Mouse (Mus musculus) spleen, postnatal 14 days (tissue): ENCODE measurements around the gene Hoxa9.

Experiments
- DNase-seq, 2 experiments: peaks; one replicate each; pipeline ENCODE4 v3.0.0; 2021 to 2022; ENCODE audit warnings: low spot score in 2 of 2

The Hoxa9 gene

DNA sequence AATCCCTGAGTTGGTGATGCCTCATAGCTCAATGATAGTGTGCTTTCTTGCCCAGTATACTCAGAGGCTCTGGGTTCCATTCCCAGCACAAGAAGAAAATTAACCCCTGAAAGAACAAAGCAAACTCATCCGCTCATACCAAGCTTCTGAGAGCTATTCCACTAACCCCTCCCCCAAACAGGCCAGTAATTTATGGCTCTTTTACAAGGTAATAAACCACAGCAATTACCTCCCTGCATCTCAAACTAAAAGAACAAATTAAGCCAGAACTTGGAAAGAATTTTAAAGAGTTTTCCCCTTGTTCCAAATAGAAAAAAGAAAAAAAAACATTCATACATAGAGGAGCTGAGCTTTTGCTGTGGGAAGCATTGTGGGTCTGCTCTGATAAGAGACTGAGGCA is 48.1 kb downstream of the Hoxa9 start:
- no peak for DNase-seq

DNA sequence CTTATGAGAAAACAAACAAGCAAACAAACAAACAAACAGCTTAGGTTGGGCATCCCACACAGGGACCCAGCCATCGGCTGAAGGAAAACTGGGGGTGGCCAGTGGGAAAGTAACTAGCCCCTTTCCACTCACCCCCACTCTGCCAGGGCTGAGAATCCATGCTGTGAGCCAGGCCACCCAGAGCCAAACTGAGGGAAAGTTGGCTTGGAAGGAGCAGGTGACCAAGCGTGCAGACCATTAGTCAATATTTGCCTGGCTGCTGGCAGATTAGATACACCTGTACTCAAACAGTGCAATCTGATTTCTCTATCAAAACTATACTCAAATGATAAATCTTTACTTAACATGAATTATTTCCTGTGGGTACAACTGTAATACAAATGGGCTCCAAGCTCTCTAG is 48.9 kb downstream of the Hoxa9 start:
- no peak for DNase-seq

DNA sequence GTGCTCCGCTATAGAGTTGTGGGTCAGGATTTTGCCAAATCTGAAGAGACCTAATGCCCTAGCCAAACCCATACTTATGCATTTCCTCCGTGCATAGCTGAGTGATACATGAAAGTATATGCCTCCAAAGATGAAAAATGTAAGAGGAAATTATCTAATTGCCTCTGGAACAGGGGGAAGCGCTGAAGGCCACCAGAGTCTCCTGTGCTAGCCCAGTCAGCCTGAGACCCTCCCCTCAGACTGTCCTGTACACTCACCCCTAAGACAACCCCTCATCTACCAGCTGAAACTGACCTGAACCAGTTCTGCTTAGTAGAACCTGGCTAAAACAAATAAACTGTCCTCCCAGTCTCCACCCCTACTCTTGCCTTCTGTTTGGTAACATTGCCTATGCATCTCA is 50.2 kb downstream of the Hoxa9 start:
- no peak for DNase-seq

DNA sequence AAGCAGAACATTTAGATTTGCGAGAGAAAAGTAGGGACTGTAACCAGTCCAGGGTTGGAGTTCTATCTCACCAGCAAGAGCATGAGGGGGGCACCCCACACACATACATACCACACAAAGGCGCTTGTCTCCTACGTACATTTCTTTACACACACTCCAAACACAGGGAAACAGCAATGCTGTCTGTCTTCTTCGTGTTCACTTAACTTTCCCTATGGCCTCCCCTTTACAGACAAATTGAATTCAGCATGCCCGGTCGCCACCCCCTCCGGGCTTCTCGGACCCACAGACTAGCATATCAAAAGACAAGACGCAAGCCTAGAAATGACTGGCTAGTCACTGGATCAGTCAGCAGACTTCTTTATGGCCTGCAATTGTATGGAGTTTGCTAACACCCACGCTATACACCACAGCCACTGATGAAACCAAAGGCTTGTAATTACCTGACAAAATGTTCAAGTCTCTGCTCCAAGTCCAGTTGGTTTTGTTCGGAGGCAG is 50.6 kb downstream of the Hoxa9 start:
- no peak for DNase-seq

DNA sequence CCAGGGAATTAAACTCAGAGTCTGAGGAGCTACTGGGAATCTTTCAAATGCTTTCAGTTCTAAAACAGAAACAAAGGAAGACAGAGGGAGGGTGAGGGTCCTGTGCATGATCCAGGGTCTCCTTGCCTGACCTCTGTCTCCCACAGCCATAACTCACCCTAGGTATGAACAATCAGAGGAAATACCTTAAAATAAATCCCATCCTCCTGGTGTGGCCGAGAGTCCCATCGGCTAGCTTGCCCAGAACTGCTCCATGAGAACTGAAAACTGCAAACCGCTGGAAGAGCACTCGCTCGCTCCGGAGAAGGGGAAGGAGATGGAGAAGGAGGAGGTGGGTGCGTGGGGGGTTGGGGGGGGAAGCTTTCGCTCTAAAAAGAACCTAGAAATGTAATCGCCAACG is 51.2 kb downstream of the Hoxa9 start:
- no peak for DNase-seq

DNA sequence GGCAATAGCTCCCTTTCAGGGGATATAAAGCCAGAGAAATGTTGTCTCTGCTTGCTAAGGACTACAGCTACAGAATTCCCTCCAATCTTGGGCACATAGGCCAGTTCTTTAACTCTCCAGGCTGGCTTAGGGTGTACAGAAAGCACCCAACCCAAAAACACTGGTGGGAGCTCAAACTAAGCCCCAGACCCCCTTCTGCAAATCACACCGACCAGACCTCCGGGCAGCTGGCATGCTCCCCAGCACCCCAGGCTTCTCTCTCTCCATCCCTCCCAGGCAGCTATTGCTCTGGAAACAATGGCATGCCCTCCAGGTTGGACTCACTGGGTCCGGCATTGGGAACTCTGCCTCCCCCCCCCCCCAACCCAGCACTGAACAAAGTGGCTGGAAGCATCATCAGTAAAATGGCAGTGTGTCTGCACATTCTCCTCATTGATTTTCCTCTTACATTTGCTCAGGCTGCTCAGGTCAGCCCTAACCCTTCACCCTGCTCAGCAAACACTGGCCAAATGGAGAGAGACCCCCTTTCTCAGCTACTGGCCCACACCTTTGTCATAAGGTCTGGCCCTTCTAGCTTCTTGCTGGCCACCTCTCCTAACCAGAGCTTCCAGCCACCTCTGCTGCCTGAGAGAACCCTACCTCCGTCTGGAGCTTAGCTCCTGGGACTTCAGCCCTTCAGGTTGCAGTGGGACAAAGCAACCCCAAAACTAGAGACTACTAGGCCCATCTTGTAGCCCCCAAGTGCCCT is 51.8 kb downstream of the Hoxa9 start:
- DNase-seq: no peak

DNA sequence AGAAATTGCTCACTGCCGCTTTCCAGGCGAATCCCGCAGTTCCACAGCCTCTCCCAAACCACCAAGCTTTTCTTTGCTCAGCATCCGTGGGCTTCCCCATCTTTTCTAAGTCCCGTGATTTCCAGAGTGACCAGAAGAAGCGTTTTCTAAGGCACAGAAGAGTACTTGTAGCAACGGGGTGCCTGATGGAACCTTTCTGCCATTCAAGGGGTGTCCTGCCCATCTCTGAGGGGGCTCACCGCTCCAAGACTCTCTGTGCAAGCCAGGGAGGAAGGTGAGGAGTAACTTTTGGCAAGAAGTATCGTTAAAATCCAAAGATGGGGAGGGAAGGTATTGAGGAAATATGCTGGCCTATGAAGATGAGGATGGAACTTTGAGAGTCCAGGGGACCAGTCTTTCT is 53.1 kb downstream of the Hoxa9 start:
- DNase-seq: no peak

DNA sequence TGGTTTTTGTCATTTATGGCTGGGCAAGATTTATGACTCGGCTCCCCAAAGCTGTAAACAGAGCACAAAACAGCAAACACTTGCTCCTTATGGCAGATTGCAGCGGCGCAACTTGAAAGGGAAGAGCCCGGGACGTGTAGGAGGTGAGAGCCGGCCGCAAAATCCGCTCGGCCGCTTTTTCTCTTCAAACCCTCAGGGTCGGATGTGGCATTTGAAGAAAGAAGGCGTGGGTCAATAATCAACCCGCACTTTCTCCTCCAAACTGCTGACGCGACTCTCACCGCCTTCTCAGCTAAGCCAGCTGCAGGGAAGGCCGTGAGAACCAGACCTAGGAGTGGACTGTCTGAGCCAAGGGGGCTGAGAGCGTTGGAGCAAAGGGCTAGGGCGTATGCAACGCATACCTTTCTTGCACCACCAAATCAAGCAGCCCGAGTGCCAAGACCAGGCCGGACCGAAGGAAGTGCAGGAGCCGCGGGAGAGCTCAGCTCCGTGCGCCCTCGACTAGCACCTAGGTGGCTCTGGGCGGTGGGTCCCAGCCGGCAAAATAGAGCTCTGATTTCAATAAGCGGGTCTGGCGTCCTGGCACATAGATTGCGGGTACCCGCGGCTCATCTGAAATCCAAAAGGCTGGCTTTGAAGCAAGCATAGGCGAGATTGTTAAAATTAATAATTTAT is 53.7 kb downstream of the Hoxa9 start, which contains the start of gene 5730596B20Rik:
Gene 5730596B20Rik (plus strand): TSS at position 438 of the 675 bp plus-strand sequence.
- DNase-seq: no peak

DNA sequence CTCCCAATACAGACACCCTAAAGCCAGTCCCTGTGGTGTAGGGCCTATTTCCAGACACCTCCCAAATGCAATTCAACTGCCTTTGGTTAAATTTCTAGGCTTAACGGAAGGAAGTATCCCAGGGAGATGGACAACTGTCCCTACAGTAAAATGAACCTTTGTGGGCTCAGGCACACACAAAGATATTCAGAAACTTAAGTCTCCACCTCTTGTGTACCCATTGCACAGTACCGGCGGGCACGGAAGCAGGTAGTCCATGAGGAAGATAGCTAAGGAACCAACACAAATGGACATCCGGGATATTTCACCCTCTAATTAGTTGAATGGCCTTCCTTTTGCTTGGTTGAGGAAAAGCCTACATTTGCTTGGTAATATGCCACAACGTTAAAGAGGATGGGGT is 54.5 kb downstream of the Hoxa9 start:
- no peak for DNase-seq

DNA sequence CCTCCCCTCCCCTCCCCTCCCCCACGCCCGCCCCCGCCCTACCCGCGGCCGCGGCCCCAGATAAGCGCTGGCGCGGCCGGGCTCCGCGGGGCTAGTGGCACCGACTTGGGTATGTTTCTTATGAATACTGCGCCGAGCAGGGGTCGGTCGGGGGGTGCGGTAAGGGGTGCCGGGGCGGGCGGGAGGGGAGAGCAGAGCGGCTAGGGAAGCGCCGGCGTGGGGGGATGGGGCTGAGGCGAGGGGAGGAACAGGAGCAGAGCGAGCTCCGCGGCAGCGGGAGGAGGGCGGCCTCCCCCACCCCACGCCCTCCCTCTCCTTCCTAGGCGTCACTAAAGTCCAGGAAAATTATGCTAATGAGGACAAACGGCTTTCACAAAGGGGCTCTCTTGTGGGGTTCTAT is 55.0 kb downstream of the Hoxa9 start:
- no peak for DNase-seq

DNA sequence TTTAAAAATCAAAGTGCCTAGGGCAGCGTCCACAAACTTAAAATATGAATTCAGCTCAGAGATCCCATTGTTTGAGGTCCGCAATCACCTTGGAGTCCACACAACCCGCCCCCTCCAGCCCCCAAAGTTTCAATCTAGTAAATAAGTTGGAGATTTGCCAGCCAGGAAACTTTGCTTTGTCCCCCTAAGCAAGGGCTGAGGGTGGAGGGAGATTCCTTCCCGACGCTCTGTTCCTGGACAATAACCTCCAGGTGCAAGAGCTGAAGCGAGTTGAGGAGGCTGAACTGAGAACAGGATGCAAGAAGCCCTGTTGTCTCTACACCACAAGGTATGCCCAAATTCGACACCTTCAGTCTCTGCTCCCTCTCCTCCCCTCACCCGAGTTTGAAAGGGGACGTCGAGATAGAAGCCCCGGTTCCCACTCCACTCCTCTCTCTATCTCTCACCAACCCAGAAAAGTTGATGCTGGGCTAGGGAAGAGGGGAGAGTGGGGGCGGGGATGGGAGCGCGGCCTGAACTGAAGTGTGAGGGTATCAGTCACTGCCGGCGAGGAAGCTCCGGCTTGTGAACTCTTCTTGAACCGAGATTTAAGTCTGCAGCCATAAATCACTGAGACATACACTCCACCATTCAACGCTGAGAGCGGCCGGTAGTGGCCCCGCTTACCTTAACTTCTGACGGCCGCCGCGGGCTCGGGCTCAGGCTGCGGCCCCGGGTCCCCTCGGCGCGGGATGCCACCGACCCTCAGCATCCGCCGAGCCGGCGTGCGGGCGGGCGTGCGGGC is 55.7 kb downstream of the Hoxa9 start:
- no peak for DNase-seq

DNA sequence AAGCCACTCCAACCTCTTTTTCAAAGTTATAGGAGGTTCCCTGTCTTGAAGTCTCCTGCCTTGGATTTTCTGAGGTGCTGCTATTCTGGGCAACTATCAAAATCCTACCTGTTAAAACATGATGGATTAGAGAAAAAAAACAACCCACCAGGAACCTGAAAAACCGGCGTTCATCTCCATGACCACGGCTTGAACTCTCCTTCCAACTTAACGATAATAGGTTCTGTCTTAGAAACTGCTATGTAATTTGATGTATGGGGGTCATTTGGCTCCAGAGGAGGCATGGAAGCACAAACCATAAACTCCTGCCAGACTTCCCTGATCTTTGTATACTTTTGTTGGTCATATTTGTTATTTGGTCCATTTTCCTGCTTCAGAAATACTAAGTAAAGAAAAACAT is 57.2 kb downstream of the Hoxa9 start:
- no peak for DNase-seq
